Mouse (Mus musculus): ENCODE measurements around the gene Cxcr6. TPM values are rescaled to one million over a fixed set of nuclear protein-coding genes. Genes with fewer than 3 reads are reported as not detected.

Gene Cxcr6
- 0.17 and 0.18 TPM in 2 replicates for polyA plus RNA-seq (2015; fragmentation: Nextera tagmentation; extraction: Ambion mirVana)

DNA sequence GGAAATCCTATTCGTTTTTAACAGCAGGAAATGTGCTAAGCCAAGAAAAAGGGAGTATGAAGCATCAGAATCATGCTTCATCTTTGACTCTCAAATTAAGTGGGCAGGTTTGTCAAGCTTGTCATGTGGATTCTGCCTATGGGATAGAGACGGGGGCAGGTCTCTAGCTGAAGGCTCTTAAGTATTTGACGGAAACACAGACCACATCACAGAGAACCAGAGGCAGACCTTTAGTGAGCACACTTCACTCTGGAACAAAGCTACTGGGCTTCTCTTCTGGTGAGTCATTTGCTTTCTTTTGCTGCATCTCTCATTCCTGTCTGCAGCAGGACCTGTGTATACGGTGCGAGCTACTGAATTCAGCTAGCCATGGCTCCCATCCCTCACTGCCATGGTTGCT is at the start of gene Cxcr6:
Gene Cxcr6 (plus strand): TSS at position 209 of the 400 bp plus-strand sequence.
- Histone ChIP-seq H3K27me3 (ENCODE audit: insufficient read depth, low read length) (no peaks in the 10 kb centered on the region), H3K9ac (ENCODE audit: low read depth, low read length) (no peak within 1 kb of the TSS), H3K4me3 (replicated peaks; ENCODE audit: low read depth, low read length) (no peak within 1 kb of the TSS), H3K36me3 (ENCODE audit: insufficient read depth, low read length) (peaks cover 28% of the 10 kb centered on the region), H3K4me2 (ENCODE audit: low read length) (no peak within 1 kb of the TSS), H3K4me1 (replicated peaks; ENCODE audit: insufficient read depth, low read length) (no peaks in the 10 kb centered on the region), H3K27ac (no peak within 1 kb of the TSS), H3K9me3 (replicated peaks; ENCODE audit: low read length) (no peaks in the 10 kb centered on the region)
- DNase-seq (ENCODE audit: low spot score) (no peak), ATAC-seq (replicated peaks; ENCODE audit: low FRiP score, low read depth) (no peak)
- WGBS, result 92% methylated on average over 5 of the region's 5 CpGs
- no peak for TF ChIP-seq CTCF (IDR thresholded peaks at IDR 0.05; ENCODE audit: low read depth)

DNA sequence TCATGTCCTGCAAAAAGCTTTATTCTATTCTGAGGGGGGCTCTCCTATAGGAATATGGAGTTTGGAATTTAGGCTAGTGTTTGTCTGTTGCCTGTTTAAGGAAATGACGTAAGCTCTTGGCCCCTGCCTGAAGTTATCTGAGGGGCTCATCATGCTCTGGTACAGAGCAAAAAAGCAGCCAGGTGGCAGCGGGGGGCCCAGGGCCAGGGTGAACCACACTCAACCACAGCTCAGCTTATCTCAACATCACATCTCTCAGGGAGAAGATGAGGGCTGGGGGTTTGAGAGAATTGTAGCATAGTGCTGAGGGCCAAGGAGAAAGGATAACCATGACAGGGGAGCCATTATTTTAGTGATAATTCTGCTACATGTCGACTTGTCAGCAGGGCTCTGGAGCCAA is 49.5 kb upstream of the Cxcr6 start:
- Histone ChIP-seq H3K4me2 (ENCODE audit: low read length) (no peak overlapping the region), H3K36me3 (ENCODE audit: insufficient read depth, low read length) (no peaks in the 10 kb centered on the region), H3K4me1 (replicated peaks; ENCODE audit: insufficient read depth, low read length) (no peaks in the 10 kb centered on the region), H3K9ac (ENCODE audit: low read depth, low read length) (no peak overlapping the region), H3K27me3 (ENCODE audit: insufficient read depth, low read length) (no peaks in the 10 kb centered on the region), H3K9me3 (replicated peaks; ENCODE audit: low read length) (no peaks in the 10 kb centered on the region), H3K27ac (no peak overlapping the region), H3K4me3 (replicated peaks; ENCODE audit: low read depth, low read length) (no peak overlapping the region)
- ATAC-seq (replicated peaks; ENCODE audit: low FRiP score, low read depth) (no peak), DNase-seq (ENCODE audit: low spot score) (no peak)
- WGBS, result 78% methylated on average over 3 of the region's 3 CpGs
- TF ChIP-seq CTCF (IDR thresholded peaks at IDR 0.05; ENCODE audit: low read depth), result no peak

DNA sequence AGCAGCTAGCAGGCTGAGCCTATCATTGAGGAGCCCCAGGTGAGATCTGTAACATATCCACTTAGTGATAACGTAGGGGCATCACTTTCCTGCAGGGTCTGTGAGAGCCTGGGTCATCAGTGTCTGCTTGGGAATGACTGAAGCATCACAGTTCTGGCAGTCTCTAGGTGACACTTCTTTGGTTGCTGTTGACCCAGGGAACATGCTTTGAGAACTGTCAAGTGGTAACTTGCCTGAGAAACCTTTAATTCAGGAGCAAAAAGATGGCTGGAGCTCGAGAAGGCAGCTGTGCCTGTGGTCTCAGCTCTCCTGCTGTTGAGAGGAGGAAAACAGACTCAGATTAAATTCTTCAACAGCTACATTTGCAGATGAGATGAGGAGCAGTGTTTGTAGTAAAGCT is 48.9 kb upstream of the Cxcr6 start:
- no peaks in the 10 kb centered on the region for H3K36me3 ChIP-seq (ENCODE audit: insufficient read depth, low read length)
- H3K27ac ChIP-seq, result no peak overlapping the region
- H3K9me3 ChIP-seq (replicated peaks; ENCODE audit: low read length), result no peaks in the 10 kb centered on the region
- WGBS, result 62% methylated on average over 2 of the region's 2 CpGs
- H3K9ac ChIP-seq (ENCODE audit: low read depth, low read length), result no peak overlapping the region
- no peaks in the 10 kb centered on the region for H3K27me3 ChIP-seq (ENCODE audit: insufficient read depth, low read length)
- ATAC-seq (replicated peaks; ENCODE audit: low FRiP score, low read depth), result no peak
- DNase-seq (ENCODE audit: low spot score), result no peak
- H3K4me1 ChIP-seq (replicated peaks; ENCODE audit: insufficient read depth, low read length), result no peaks in the 10 kb centered on the region
- no peak overlapping the region for H3K4me3 ChIP-seq (replicated peaks; ENCODE audit: low read depth, low read length)
- no peak for TF ChIP-seq CTCF (IDR thresholded peaks at IDR 0.05; ENCODE audit: low read depth)
- no peak overlapping the region for H3K4me2 ChIP-seq (ENCODE audit: low read length)

DNA sequence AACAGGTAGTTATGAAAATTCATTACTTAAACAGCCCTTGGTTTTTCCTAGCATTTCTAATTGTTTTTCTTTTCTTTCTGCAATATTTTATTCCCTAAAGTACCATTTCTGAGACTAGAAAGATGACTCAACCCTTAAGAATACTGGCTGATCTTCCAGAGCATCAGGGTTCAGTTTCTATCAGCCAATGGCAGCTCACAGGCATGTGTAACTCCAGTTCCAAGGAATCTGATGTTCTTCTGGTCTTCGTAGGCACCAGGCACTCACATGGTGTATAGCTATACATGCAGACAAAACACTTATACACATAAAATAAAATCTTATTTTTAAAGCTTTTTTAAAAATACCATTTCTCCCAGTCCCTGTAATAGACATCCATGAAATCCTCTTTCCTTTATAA is 48.1 kb upstream of the Cxcr6 start:
- no peak overlapping the region for H3K4me2 ChIP-seq (ENCODE audit: low read length)
- DNase-seq (ENCODE audit: low spot score) (no peak), ATAC-seq (replicated peaks; ENCODE audit: low FRiP score, low read depth) (no peak)
- no peaks in the 10 kb centered on the region for H3K27me3 ChIP-seq (ENCODE audit: insufficient read depth, low read length)
- no peak overlapping the region for H3K4me3 ChIP-seq (replicated peaks; ENCODE audit: low read depth, low read length)
- no peak overlapping the region for H3K9ac ChIP-seq (ENCODE audit: low read depth, low read length)
- TF ChIP-seq CTCF (IDR thresholded peaks at IDR 0.05; ENCODE audit: low read depth), result no peak
- no peaks in the 10 kb centered on the region for H3K36me3 ChIP-seq (ENCODE audit: insufficient read depth, low read length)
- no peaks in the 10 kb centered on the region for H3K4me1 ChIP-seq (replicated peaks; ENCODE audit: insufficient read depth, low read length)
- no peak overlapping the region for H3K27ac ChIP-seq
- WGBS, result 73% methylated on average over 1 of the region's 1 CpGs
- no peaks in the 10 kb centered on the region for H3K9me3 ChIP-seq (replicated peaks; ENCODE audit: low read length)

DNA sequence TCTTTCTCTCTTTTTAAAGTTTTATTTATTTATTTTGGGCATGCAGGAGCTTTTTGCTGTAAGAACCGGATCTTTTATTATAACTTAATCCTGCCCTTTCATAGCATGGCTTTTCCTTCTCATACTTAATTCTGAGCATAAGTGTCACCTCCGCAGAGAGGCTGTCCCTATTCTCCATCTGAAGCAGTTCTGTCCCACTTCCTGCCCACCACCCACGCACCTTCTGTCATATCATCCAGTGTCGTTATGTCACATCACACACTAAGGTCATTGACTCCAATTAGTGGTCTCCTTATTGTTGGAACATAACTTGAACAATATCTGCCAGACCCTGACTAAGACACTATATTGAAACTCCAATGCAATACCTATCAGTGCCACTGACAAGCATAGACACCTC is 47.6 kb upstream of the Cxcr6 start:
- 77% methylated on average over 4 of the region's 4 CpGs for WGBS
- Histone ChIP-seq H3K9ac (ENCODE audit: low read depth, low read length) (no peak overlapping the region), H3K4me2 (ENCODE audit: low read length) (no peak overlapping the region), H3K27ac (no peak overlapping the region), H3K9me3 (replicated peaks; ENCODE audit: low read length) (no peaks in the 10 kb centered on the region), H3K4me1 (replicated peaks; ENCODE audit: insufficient read depth, low read length) (no peaks in the 10 kb centered on the region), H3K27me3 (ENCODE audit: insufficient read depth, low read length) (no peaks in the 10 kb centered on the region), H3K4me3 (replicated peaks; ENCODE audit: low read depth, low read length) (no peak overlapping the region), H3K36me3 (ENCODE audit: insufficient read depth, low read length) (no peaks in the 10 kb centered on the region)
- ATAC-seq (replicated peaks; ENCODE audit: low FRiP score, low read depth) (no peak), DNase-seq (ENCODE audit: low spot score) (no peak)
- TF ChIP-seq CTCF (IDR thresholded peaks at IDR 0.05; ENCODE audit: low read depth), result no peak

DNA sequence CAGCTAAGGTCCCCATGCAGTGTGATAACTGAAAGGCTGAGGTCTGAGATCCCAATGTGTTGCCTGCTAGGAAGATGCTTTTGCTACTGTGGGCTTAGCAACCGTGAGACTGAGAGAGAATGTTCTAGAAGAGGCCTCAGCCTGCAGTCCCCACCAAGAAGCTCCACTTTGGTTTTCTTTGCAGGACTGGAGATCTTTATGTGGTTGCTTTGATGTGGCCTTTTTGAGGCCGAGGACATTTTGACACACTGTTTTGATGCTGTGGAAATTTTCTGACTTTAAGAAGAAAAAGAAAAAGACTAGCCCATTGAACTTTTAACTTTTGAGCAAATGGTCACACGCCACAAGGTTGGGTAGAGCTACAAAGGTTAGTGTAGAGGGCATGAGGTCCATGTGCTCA is 45.5 kb upstream of the Cxcr6 start:
- no peak for DNase-seq (ENCODE audit: low spot score)

DNA sequence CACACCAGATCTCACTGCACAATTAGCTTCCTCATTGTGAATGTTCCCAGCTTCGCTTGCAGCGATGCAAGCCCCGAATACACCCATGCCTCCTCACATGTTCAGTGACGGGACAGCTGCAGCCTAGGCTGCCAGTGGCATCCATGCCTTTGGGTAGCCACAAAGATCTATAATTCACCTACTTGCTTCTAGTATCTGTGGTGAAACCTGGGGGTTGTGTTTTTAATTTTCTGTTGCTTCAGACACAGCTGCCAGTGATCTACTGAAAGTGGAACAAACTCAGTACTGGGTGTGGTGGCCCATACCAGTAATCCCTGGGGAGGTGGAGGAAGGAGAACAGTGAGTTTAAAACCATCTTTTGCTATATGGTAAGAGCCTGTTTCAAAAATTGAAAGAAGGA is 43.4 kb upstream of the Cxcr6 start:
- DNase-seq (ENCODE audit: low spot score), result no peak
- Histone ChIP-seq H3K4me2 (ENCODE audit: low read length) (no peak overlapping the region), H3K27ac (no peak overlapping the region), H3K9ac (ENCODE audit: low read depth, low read length) (no peak overlapping the region), H3K4me1 (replicated peaks; ENCODE audit: insufficient read depth, low read length) (no peaks in the 10 kb centered on the region), H3K9me3 (replicated peaks; ENCODE audit: low read length) (no peaks in the 10 kb centered on the region), H3K36me3 (ENCODE audit: insufficient read depth, low read length) (no peaks in the 10 kb centered on the region), H3K4me3 (replicated peaks; ENCODE audit: low read depth, low read length) (no peak overlapping the region), H3K27me3 (ENCODE audit: insufficient read depth, low read length) (no peaks in the 10 kb centered on the region)
- WGBS, result 86% methylated on average over 4 of the region's 4 CpGs
- TF ChIP-seq CTCF (IDR thresholded peaks at IDR 0.05; ENCODE audit: low read depth), result no peak
- ATAC-seq (replicated peaks; ENCODE audit: low FRiP score, low read depth), result no peak

More for the DNA sequence above, 45.5 kb upstream of the Cxcr6 start:
- Histone ChIP-seq H3K4me3 (replicated peaks; ENCODE audit: low read depth, low read length) (no peak overlapping the region), H3K4me2 (ENCODE audit: low read length) (no peak overlapping the region), H3K9me3 (replicated peaks; ENCODE audit: low read length) (no peaks in the 10 kb centered on the region), H3K36me3 (ENCODE audit: insufficient read depth, low read length) (no peaks in the 10 kb centered on the region), H3K27me3 (ENCODE audit: insufficient read depth, low read length) (no peaks in the 10 kb centered on the region), H3K27ac (no peak overlapping the region), H3K4me1 (replicated peaks; ENCODE audit: insufficient read depth, low read length) (no peaks in the 10 kb centered on the region), H3K9ac (ENCODE audit: low read depth, low read length) (no peak overlapping the region)
- ATAC-seq (replicated peaks; ENCODE audit: low FRiP score, low read depth), result no peak
- TF ChIP-seq CTCF (IDR thresholded peaks at IDR 0.05; ENCODE audit: low read depth), result no peak
- WGBS, result 86% methylated on average over 3 of the region's 3 CpGs
